Mouse (Mus musculus) kidney, postnatal 0 days (tissue): ENCODE data around the gene Bhmt. TPM values are rescaled to one million over a fixed set of nuclear protein-coding genes. Genes with fewer than 3 reads are reported as not detected.
A peak's percentile ranks its signal among the peaks of the same experiment; 100 is the strongest.

Source experiments
- ATAC-seq: fragments of 200-750 bp; cut with Nextera tagmentation; replicated peaks from 2 replicates; pipeline ENCODE4 v1.8.0; 2017; ENCODE audit warnings: low read depth, moderate number of reproducible peaks, moderate TSS enrichment, moderate library complexity; ENCODE audit not compliant: low FRiP score
- DNase-seq: peaks from one replicate; pipeline ENCODE4 v3.0.0-alpha.2; 2016; ENCODE audit warnings: low spot score
- H3K27ac ChIP-seq: fragments of 300-500 bp; sonication (generic); 2 replicates; pipeline ENCODE4 v1.5.1; 2014; ENCODE audit warnings: mild to moderate bottlenecking
- H3K27me3 ChIP-seq: fragments of 300-500 bp; sonication (generic); 2 replicates; pipeline ENCODE4 v1.6.1; 2014; ENCODE audit warnings: low read length, mixed read lengths; ENCODE audit not compliant: insufficient read depth
- H3K36me3 ChIP-seq: fragments of 300-500 bp; sonication (generic); 2 replicates; pipeline ENCODE4 v1.6.1; 2014; ENCODE audit warnings: low read length, mixed read lengths; ENCODE audit not compliant: insufficient read depth
- H3K4me1 ChIP-seq: fragments of 300-500 bp; sonication (generic); replicated peaks from 2 replicates; pipeline ENCODE4 v1.6.1; 2014; ENCODE audit warnings: antibody characterized with exemption, low read length, mixed read lengths; ENCODE audit not compliant: insufficient read depth
- H3K4me2 ChIP-seq: fragments of 300-500 bp; sonication (generic); 2 replicates; pipeline ENCODE4 v1.6.1; 2014; ENCODE audit warnings: mild to moderate bottlenecking, low read length, moderate library complexity, mixed read lengths
- H3K4me3 ChIP-seq: fragments of 300-500 bp; sonication (generic); replicated peaks from 2 replicates; pipeline ENCODE4 v1.5.1; 2014; ENCODE audit warnings: low read depth, low read length
- H3K9ac ChIP-seq: fragments of 300-500 bp; sonication (generic); 2 replicates; pipeline ENCODE4 v1.6.1; 2014; ENCODE audit warnings: low read depth, low read length
- H3K9me3 ChIP-seq: fragments of 300-500 bp; sonication (generic); replicated peaks from 2 replicates; pipeline ENCODE4 v1.6.1; 2016; ENCODE audit warnings: low read length, inconsistent platforms, mixed read lengths
- CTCF ChIP-seq: IDR thresholded peaks from 2 replicates; pipeline ENCODE4 v1.5.1; 2016; ENCODE audit warnings: antibody characterized with exemption, low read depth, mild to moderate bottlenecking, moderate library complexity
- WGBS: fragments of 180-500 bp; shearing (Covaris S2); extraction: QIAGEN DNeasy Blood & Tissue Kit; methylation state at CpG from one replicate; pipeline ENCODE4 v1.1.7; 2014; 5-methylcytosine and 5-hydroxymethylcytosine counted together
- polyA plus RNA-seq: library from polyadenylated mRNA; unstranded; fragments of >200 nt; fragmentation: Nextera tagmentation; extraction: Ambion mirVana; gene quantifications from 2 replicates; pipeline ENCODE4 v1.2.1, GENCODE M21; 2015

Bhmt gene
- polyA plus RNA-seq, 1 experiment from 2014 or later: 0.43 TPM

GRCm38 (mm10) chr13:93673296-93673695, 35.5 kb upstream of the Bhmt start:
- H3K27me3 ChIP-seq: no peaks in the 10 kb centered on the region
- H3K4me1 ChIP-seq: no peaks in the 10 kb centered on the region
- H3K9ac ChIP-seq: no peak overlapping the region
- ATAC-seq (no peak), DNase-seq (no peak)
- no peaks in the 10 kb centered on the region for H3K36me3 ChIP-seq
- no peak for TF ChIP-seq CTCF
- H3K9me3 ChIP-seq: no peaks in the 10 kb centered on the region
- H3K4me3 ChIP-seq: no peak overlapping the region
- peak overlapping the region; percentile 44; the same call in 1 of the 2 replicates for H3K4me2 ChIP-seq
- no peak overlapping the region for H3K27ac ChIP-seq
- 58% methylated on average over 2 of the region's 2 CpGs for WGBS

DNA sequence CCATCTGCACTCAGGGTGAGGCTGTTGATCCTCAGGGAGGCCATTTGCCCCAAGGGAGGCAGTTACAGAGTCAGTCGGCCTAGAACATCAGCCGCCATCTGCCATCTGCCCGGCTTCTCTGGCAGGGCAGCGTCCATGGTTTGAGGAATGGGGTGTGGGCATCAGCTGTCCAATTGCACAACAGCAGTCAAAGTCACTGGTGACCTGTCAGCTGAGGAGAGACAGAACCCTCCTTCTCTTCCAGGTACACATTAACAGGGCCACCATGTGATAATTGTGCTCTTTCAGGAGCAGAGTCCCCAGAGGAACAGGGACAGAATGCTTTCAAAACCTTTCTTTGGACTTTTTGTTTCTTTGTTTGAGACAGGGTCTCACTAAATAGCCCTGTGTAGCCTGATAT, 34.6 kb upstream of the Bhmt start:
- no peaks in the 10 kb centered on the region for H3K4me1 ChIP-seq
- H3K27ac ChIP-seq: peak overlapping the region; percentile 6; the same call in 1 of the 2 replicates
- 79% methylated on average over 4 of the region's 4 CpGs for WGBS
- no peaks in the 10 kb centered on the region for H3K36me3 ChIP-seq
- TF ChIP-seq CTCF: no peak
- H3K9ac ChIP-seq: no peak overlapping the region
- no peak overlapping the region for H3K4me3 ChIP-seq
- DNase-seq: no peak
- ATAC-seq: peak; percentile 78
- H3K9me3 ChIP-seq: no peaks in the 10 kb centered on the region
- no peak overlapping the region for H3K4me2 ChIP-seq
- no peaks in the 10 kb centered on the region for H3K27me3 ChIP-seq

DNA sequence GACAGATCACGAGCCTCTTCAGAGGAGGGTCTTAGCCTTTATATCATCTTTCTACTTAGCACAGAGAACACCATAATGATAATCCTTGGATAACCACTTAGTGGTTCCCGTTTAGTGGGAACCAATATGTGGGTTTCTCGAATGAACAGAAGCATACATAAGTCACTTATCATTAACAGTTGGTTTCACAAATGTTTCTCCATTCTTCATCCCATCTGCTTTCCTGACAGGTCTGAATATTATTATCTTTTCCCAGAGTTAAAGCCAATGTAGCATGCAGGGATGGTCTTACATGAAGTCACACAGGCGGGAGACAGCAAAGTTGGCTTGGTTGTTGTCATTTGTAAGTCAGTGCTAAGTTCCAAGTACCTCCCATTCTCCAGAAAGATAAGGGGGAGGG, 29.8 kb upstream of the Bhmt start:
- no peak for DNase-seq
- TF ChIP-seq CTCF: no peak
- Histone ChIP-seq H3K36me3 (no peaks in the 10 kb centered on the region), H3K9ac (no peak overlapping the region), H3K4me3 (no peak overlapping the region), H3K4me2 (no peak overlapping the region), H3K4me1 (no peaks in the 10 kb centered on the region), H3K27me3 (no peaks in the 10 kb centered on the region), H3K27ac (no peak overlapping the region), H3K9me3 (no peaks in the 10 kb centered on the region)
- ATAC-seq: no peak
- 83% methylated on average over 4 of the region's 4 CpGs for WGBS

- H3K4me1 ChIP-seq: no peaks in the 10 kb centered on the region
- no peak for DNase-seq
- H3K4me2 ChIP-seq: no peak overlapping the region
- H3K27me3 ChIP-seq: no peaks in the 10 kb centered on the region
- no peak overlapping the region for H3K27ac ChIP-seq
- H3K4me3 ChIP-seq: no peak overlapping the region
- H3K36me3 ChIP-seq: no peaks in the 10 kb centered on the region
- no peaks in the 10 kb centered on the region for H3K9me3 ChIP-seq
- peak; percentile 63; the same call in 1 of the 2 replicates for ATAC-seq
- no peak for TF ChIP-seq CTCF
- H3K9ac ChIP-seq: no peak overlapping the region
- 71% methylated on average over 5 of the region's 5 CpGs for WGBS
Measured at GRCm38 (mm10) chr13:93657941-93658340, 20.2 kb upstream of the Bhmt start.

GRCm38 (mm10) chr13:93653382-93653781, 15.6 kb upstream of the Bhmt start:
- no peak overlapping the region for H3K4me3 ChIP-seq
- no peak for DNase-seq
- no peak overlapping the region for H3K27ac ChIP-seq
- TF ChIP-seq CTCF: no peak
- no peak for ATAC-seq
- no peaks in the 10 kb centered on the region for H3K4me1 ChIP-seq
- no peak overlapping the region for H3K4me2 ChIP-seq
- no peaks in the 10 kb centered on the region for H3K27me3 ChIP-seq
- H3K9me3 ChIP-seq: no peaks in the 10 kb centered on the region
- no peak overlapping the region for H3K9ac ChIP-seq
- WGBS: 85% methylated on average over 6 of the region's 6 CpGs
- no peaks in the 10 kb centered on the region for H3K36me3 ChIP-seq

- H3K36me3 ChIP-seq: no peaks in the 10 kb centered on the region
- 80% methylated on average over 7 of the region's 7 CpGs for WGBS
Measured at GRCm38 (mm10) chr13:93648387-93649130, 10.8 kb upstream of the Bhmt start.

More at GRCm38 (mm10) chr13:93648387-93649130, 10.8 kb upstream of the Bhmt start:
- Histone ChIP-seq H3K9ac (no peak overlapping the region), H3K4me3 (no peak overlapping the region), H3K27me3 (no peaks in the 10 kb centered on the region), H3K27ac (no peak overlapping the region), H3K4me2 (no peak overlapping the region), H3K4me1 (no peaks in the 10 kb centered on the region), H3K9me3 (no peaks in the 10 kb centered on the region)
- TF ChIP-seq CTCF: no peak
- DNase-seq: no peak
- ATAC-seq: no peak
